Comparison of ENCODE assay signal across 27 mouse cellular contexts in the genomic region with DNA sequence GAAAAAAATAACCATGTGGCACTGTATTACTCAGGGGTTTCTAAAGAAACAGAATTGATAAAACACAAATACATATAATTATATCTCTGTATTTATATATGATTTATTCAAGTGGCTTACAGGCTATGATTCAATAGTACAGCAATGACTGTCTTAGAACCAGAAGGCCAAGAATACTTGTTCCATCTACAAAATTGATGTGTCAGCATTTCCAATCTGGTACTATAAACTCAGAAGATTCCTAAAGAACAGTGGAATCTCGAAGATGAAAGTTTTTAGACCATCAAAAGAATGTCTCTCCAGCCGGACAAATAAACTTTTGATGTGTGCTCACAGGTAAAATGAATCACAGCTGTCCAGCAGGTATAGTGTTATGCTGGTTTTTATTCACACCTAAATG.
"Had no signal": no experiment of that assay in that cellular context is flagged by ENCODE, and none has a peak within 500 bp of the region (broad histone marks: within the 10 kb centered on the region; RNA-seq: fewer than 3 reads in every experiment).

No protein-coding gene starts in this region.

- H3K27ac ChIP-seq: embryonic facial prominence, embryonic 10.5 days; embryonic facial prominence, embryonic 12.5 days; embryonic facial prominence, embryonic 13.5 days; embryonic facial prominence, embryonic 15.5 days; forebrain, embryonic 10.5 days; forebrain, embryonic 12.5 days; forebrain, embryonic 13.5 days; forebrain, embryonic 15.5 days; gastrocnemius, adult 2 months; heart, adult 2 months had no signal

- H3K4me1 ChIP-seq: embryonic facial prominence, embryonic 10.5 days; embryonic facial prominence, embryonic 12.5 days; embryonic facial prominence, embryonic 13.5 days; embryonic facial prominence, embryonic 15.5 days; forebrain, embryonic 10.5 days; forebrain, embryonic 12.5 days; forebrain, embryonic 13.5 days; forebrain, embryonic 15.5 days had no signal

- ATAC-seq: forebrain, embryonic 13.5 days; forebrain, embryonic 14.5 days; forebrain, embryonic 15.5 days; forebrain, embryonic 16.5 days; forebrain, postnatal 0 days had no signal

- H3K9me3 ChIP-seq: embryonic facial prominence, embryonic 10.5 days; embryonic facial prominence, embryonic 12.5 days; embryonic facial prominence, embryonic 13.5 days; embryonic facial prominence, embryonic 15.5 days; forebrain, embryonic 10.5 days; forebrain, embryonic 12.5 days; forebrain, embryonic 13.5 days; forebrain, embryonic 15.5 days had no signal

- H3K9ac ChIP-seq: embryonic facial prominence, embryonic 12.5 days; embryonic facial prominence, embryonic 13.5 days; embryonic facial prominence, embryonic 15.5 days; forebrain, embryonic 12.5 days; forebrain, embryonic 13.5 days; forebrain, embryonic 15.5 days; forebrain, postnatal 0 days had no signal

- H3K36me3 ChIP-seq: embryonic facial prominence, embryonic 10.5 days; embryonic facial prominence, embryonic 12.5 days; embryonic facial prominence, embryonic 13.5 days; embryonic facial prominence, embryonic 15.5 days; forebrain, embryonic 10.5 days; forebrain, embryonic 12.5 days; forebrain, embryonic 15.5 days had no signal

- H3K4me2 ChIP-seq: embryonic facial prominence, embryonic 12.5 days; embryonic facial prominence, embryonic 13.5 days; embryonic facial prominence, embryonic 15.5 days; forebrain, embryonic 12.5 days; forebrain, embryonic 13.5 days; forebrain, embryonic 15.5 days had no signal

- DNase-seq: cerebellum, adult 9-10 months; cerebellum, adult 9-11 months; cerebellum, postnatal 10 days; cerebellum, postnatal 14 days; cerebellum, postnatal 25 days; cerebellum, postnatal 36 days; embryo, embryonic 11 days; forebrain, postnatal 0 days; gastrocnemius, adult 2 months; gastrocnemius, postnatal 10 days; gastrocnemius, postnatal 14 days; gastrocnemius, postnatal 25 days; gastrocnemius, postnatal 36 days; heart, adult 11 months; heart, adult 18-20 months; heart, adult 2 months had no signal

- H3K27me3 ChIP-seq: embryonic facial prominence, embryonic 12.5 days; embryonic facial prominence, embryonic 13.5 days; embryonic facial prominence, embryonic 15.5 days; forebrain, embryonic 12.5 days; forebrain, embryonic 13.5 days; forebrain, embryonic 15.5 days had no signal

- H3K4me3 ChIP-seq: embryonic facial prominence, embryonic 10.5 days; embryonic facial prominence, embryonic 12.5 days; embryonic facial prominence, embryonic 13.5 days; embryonic facial prominence, embryonic 15.5 days; erythroblast, embryonic 14.5 days; forebrain, embryonic 10.5 days; forebrain, embryonic 12.5 days; forebrain, embryonic 13.5 days; forebrain, embryonic 15.5 days; gastrocnemius, adult 2 months; heart, adult 2 months had no signal
